Mouse (Mus musculus): ENCODE data around the gene Ankrd44. TPM values are rescaled to one million over a fixed set of nuclear protein-coding genes. Genes with fewer than 3 reads are reported as not detected.

Ankrd44 gene
- total RNA-seq, 1 experiment from 2014 or later, result 20.5 TPM

- DNase-seq, result peak; percentile 52
Measured at GRCm38 (mm10) chr1:54614963-54615362, 311.2 kb downstream of the Ankrd44 start.

GRCm38 (mm10) chr1:54612344-54612743 is 313.8 kb downstream of the Ankrd44 start:
- DNase-seq, result no peak

- no peak for DNase-seq
Measured at GRCm38 (mm10) chr1:54611891-54612290, 314.3 kb downstream of the Ankrd44 start.

- DNase-seq, result no peak
Measured at GRCm38 (mm10) chr1:54606936-54607335, 319.3 kb downstream of the Ankrd44 start.

- DNase-seq, result no peak
Measured at GRCm38 (mm10) chr1:54601692-54602091, 324.5 kb downstream of the Ankrd44 start.

- no peak for DNase-seq
Measured at GRCm38 (mm10) chr1:54600275-54600674, 325.9 kb downstream of the Ankrd44 start.

- DNase-seq, result no peak
Measured at GRCm38 (mm10) chr1:54597594-54598217, 328.5 kb downstream of the Ankrd44 start.

GRCm38 (mm10) chr1:54596151-54596550 is 330.0 kb downstream of the Ankrd44 start:
- DNase-seq, result no peak

Small RNAs within 50 kb of the gene (microRNA-seq; reads per million reads assigned to microRNA genes)
- 0 reads per million in 2 experiments for gene Gm24053

Other genes with a start within 250 kb of the Ankrd44 start
- 124 and 145 TPM in 2 replicates for gene Sf3b1, start 101.1 kb upstream of the Ankrd44 start, total RNA-seq (2021)
- 63.1 and 105 TPM in 2 replicates for gene Coq10b, start 126.4 kb upstream of the Ankrd44 start, total RNA-seq (2021)
- gene Hspe1, start 161.7 kb upstream of the Ankrd44 start, total RNA-seq (2021), result 556 and 584 TPM in 2 replicates
- gene Hspd1, start 161.9 kb upstream of the Ankrd44 start, total RNA-seq (2021), result 1,112 and 1,123 TPM in 2 replicates
- 294 and 307 TPM in 2 replicates for gene Mob4, start 204.8 kb upstream of the Ankrd44 start, total RNA-seq (2021)

Measured in adrenal gland, postnatal 14 days (tissue).